Mouse (Mus musculus) limb, embryonic 12.5 days (tissue): ENCODE data around the gene Cabin1. TPM values are rescaled to one million over a fixed set of nuclear protein-coding genes. Genes with fewer than 3 reads are reported as not detected.

Experiments used
- ATAC-seq: fragments of 200-750 bp; cut with Nextera tagmentation; 2 replicates; pipeline ENCODE4 v1.8.0; 2017; ENCODE audit warnings: low read depth, moderate TSS enrichment; ENCODE audit not compliant: insufficient number of reproducible peaks, insufficient read depth, low FRiP score, low TSS enrichment
- H3K27ac ChIP-seq: fragments of 300-500 bp; sonication (generic); 2 replicates; pipeline ENCODE4 v1.5.1; 2016; ENCODE audit warnings: mild to moderate bottlenecking, moderate library complexity
- H3K27me3 ChIP-seq: fragments of 300-500 bp; sonication (generic); 2 replicates; pipeline ENCODE4 v1.6.1; 2016; ENCODE audit warnings: mild to moderate bottlenecking, moderate library complexity
- H3K36me3 ChIP-seq: fragments of 300-500 bp; sonication (generic); 2 replicates; pipeline ENCODE4 v1.6.1; 2016; ENCODE audit warnings: mild to moderate bottlenecking, moderate library complexity
- H3K4me1 ChIP-seq: fragments of 300-500 bp; sonication (generic); replicated peaks from 2 replicates; pipeline ENCODE4 v1.6.1; 2016
- H3K4me2 ChIP-seq: fragments of 300-500 bp; sonication (generic); 2 replicates; pipeline ENCODE4 v1.6.1; 2016; ENCODE audit warnings: mild to moderate bottlenecking, moderate library complexity
- H3K4me3 ChIP-seq: fragments of 300-500 bp; sonication (generic); replicated peaks from 2 replicates; pipeline ENCODE4 v1.5.1; 2016; ENCODE audit warnings: mild to moderate bottlenecking
- H3K9ac ChIP-seq: fragments of 300-500 bp; sonication (generic); replicated peaks from 2 replicates; pipeline ENCODE4 v1.6.1; 2016; ENCODE audit warnings: mild to moderate bottlenecking, moderate library complexity
- H3K9me3 ChIP-seq: fragments of 300-500 bp; sonication (generic); 2 replicates; pipeline ENCODE4 v1.6.1; 2016; ENCODE audit warnings: mild to moderate bottlenecking, moderate library complexity
- WGBS: fragments of 180-500 bp; shearing (Covaris S2); methylation state at CpG from one replicate; pipeline ENCODE4 v1.1.7; 2016; 5-methylcytosine and 5-hydroxymethylcytosine counted together
- polyA plus RNA-seq: library from polyadenylated mRNA; unstranded; fragments of >200 nt; fragmentation: Nextera tagmentation; extraction: Ambion mirVana; gene quantifications from 2 replicates; pipeline ENCODE4 v1.2.1, GENCODE M21; 2016

Cabin1 gene
- polyA plus RNA-seq, result 27.2 and 29.3 TPM in 2 replicates

- peaks cover 10% of the 10 kb centered on the region for H3K36me3 ChIP-seq
- H3K27ac ChIP-seq, result 0 out of 2 replicates have a peak within 1 kb of the TSS, but pooled peaks have one; percentile 64
- no peaks in the 10 kb centered on the region for H3K27me3 ChIP-seq
- no peaks in the 10 kb centered on the region for H3K9me3 ChIP-seq
- H3K4me1 ChIP-seq, result peaks cover 13% of the 10 kb centered on the region
- H3K9ac ChIP-seq, result peak within 1 kb of the TSS; percentile 83
- peak within 1 kb of the TSS; percentile 65 for H3K4me2 ChIP-seq
- under 1% methylated on average over 56 of the region's 61 CpGs for WGBS
- ATAC-seq, result peak; percentile 97
- H3K4me3 ChIP-seq, result peak within 1 kb of the TSS; percentile 88
Observed at GRCm38 (mm10) chr10:75763682-75764518, at the start of gene Cabin1. Gene Cabin1 (minus strand): TSS chr10:75764341.

- ATAC-seq, result no peak
- no peak overlapping the region for H3K4me2 ChIP-seq
- no peaks in the 10 kb centered on the region for H3K36me3 ChIP-seq
- no peak overlapping the region for H3K27ac ChIP-seq
- H3K9ac ChIP-seq, result no peak overlapping the region
- WGBS, result 60% methylated on average over 2 of the region's 2 CpGs
- H3K4me1 ChIP-seq, result no peaks in the 10 kb centered on the region
- no peak overlapping the region for H3K4me3 ChIP-seq
- H3K27me3 ChIP-seq, result peaks cover 4% of the 10 kb centered on the region; the same call in 1 of the 2 replicates
- H3K9me3 ChIP-seq, result 0 out of 2 replicates have a peak, but pooled peaks cover 4% of the 10 kb centered on the region
Observed at GRCm38 (mm10) chr10:75804217-75804616, 40.1 kb upstream of the Cabin1 start.

GRCm38 (mm10) chr10:75798176-75798696 lies 34.1 kb upstream of the Cabin1 start, which contains the start of gene Gstt1:
Gene Gstt1 (minus strand): TSS chr10:75798584.
- H3K4me2 ChIP-seq, result peak within 1 kb of the TSS; percentile 70
- ATAC-seq, result no peak
- H3K27ac ChIP-seq, result no peak within 1 kb of the TSS
- peak within 1 kb of the TSS; percentile 44 for H3K4me3 ChIP-seq
- WGBS, result 3% methylated on average over 18 of the region's 18 CpGs
- H3K9me3 ChIP-seq, result no peaks in the 10 kb centered on the region
- peaks cover 19% of the 10 kb centered on the region for H3K4me1 ChIP-seq
- peaks cover 12% of the 10 kb centered on the region for H3K27me3 ChIP-seq
- H3K9ac ChIP-seq, result peak within 1 kb of the TSS; percentile 56
- H3K36me3 ChIP-seq, result no peaks in the 10 kb centered on the region

- Histone ChIP-seq H3K4me3 (peak overlapping the region; percentile 44), H3K9me3 (no peaks in the 10 kb centered on the region), H3K27me3 (peaks cover 12% of the 10 kb centered on the region), H3K36me3 (no peaks in the 10 kb centered on the region), H3K9ac (peak overlapping the region; percentile 56), H3K4me1 (peaks cover 19% of the 10 kb centered on the region), H3K27ac (no peak overlapping the region), H3K4me2 (peak overlapping the region; percentile 70)
- 2% methylated on average over 12 of the region's 12 CpGs for WGBS
- no peak for ATAC-seq
Observed at GRCm38 (mm10) chr10:75797619-75798175, 33.6 kb upstream of the Cabin1 start.

- Histone ChIP-seq H3K4me3 (peak overlapping the region; percentile 44), H3K4me2 (peak overlapping the region; percentile 70), H3K9me3 (no peaks in the 10 kb centered on the region)
Observed at GRCm38 (mm10) chr10:75796731-75797516, 32.8 kb upstream of the Cabin1 start.

GRCm38 (mm10) chr10:75794880-75795279 lies 30.7 kb upstream of the Cabin1 start:
- 30% methylated on average over 3 of the region's 3 CpGs for WGBS
- H3K27ac ChIP-seq, result no peak overlapping the region
- H3K4me1 ChIP-seq, result peaks cover 19% of the 10 kb centered on the region
- peaks cover 10% of the 10 kb centered on the region for H3K27me3 ChIP-seq
- H3K9me3 ChIP-seq, result no peaks in the 10 kb centered on the region
- H3K36me3 ChIP-seq, result no peaks in the 10 kb centered on the region
- H3K4me3 ChIP-seq, result no peak overlapping the region
- no peak overlapping the region for H3K4me2 ChIP-seq
- ATAC-seq, result no peak
- no peak overlapping the region for H3K9ac ChIP-seq

More at GRCm38 (mm10) chr10:75796731-75797516, 32.8 kb upstream of the Cabin1 start:
- peaks cover 12% of the 10 kb centered on the region for H3K27me3 ChIP-seq
- H3K4me1 ChIP-seq, result peaks cover 19% of the 10 kb centered on the region
- no peak overlapping the region for H3K27ac ChIP-seq
- ATAC-seq, result no peak
- H3K36me3 ChIP-seq, result no peaks in the 10 kb centered on the region
- 41% methylated on average over 11 of the region's 11 CpGs for WGBS
- H3K9ac ChIP-seq, result peak overlapping the region; percentile 56

- no peak overlapping the region for H3K27ac ChIP-seq
- no peaks in the 10 kb centered on the region for H3K9me3 ChIP-seq
- H3K4me2 ChIP-seq, result no peak overlapping the region
- 20% methylated on average over 7 of the region's 7 CpGs for WGBS
- H3K4me3 ChIP-seq, result no peak overlapping the region
- no peak overlapping the region for H3K9ac ChIP-seq
- no peaks in the 10 kb centered on the region for H3K27me3 ChIP-seq
- H3K36me3 ChIP-seq, result no peaks in the 10 kb centered on the region
- H3K4me1 ChIP-seq, result peaks cover 11% of the 10 kb centered on the region
- no peak for ATAC-seq
Observed at GRCm38 (mm10) chr10:75790773-75791172, 26.6 kb upstream of the Cabin1 start.

- H3K4me2 ChIP-seq, result no peak overlapping the region
- H3K4me3 ChIP-seq, result no peak overlapping the region
- no peaks in the 10 kb centered on the region for H3K9me3 ChIP-seq
- H3K27me3 ChIP-seq, result no peaks in the 10 kb centered on the region
- WGBS, result 88% methylated on average over 5 of the region's 5 CpGs
- no peaks in the 10 kb centered on the region for H3K36me3 ChIP-seq
- H3K9ac ChIP-seq, result no peak overlapping the region
- H3K27ac ChIP-seq, result no peak overlapping the region
- H3K4me1 ChIP-seq, result peaks cover 6% of the 10 kb centered on the region
- ATAC-seq, result no peak
Observed at GRCm38 (mm10) chr10:75789841-75790240, 25.7 kb upstream of the Cabin1 start.

GRCm38 (mm10) chr10:75789081-75789735 lies 25.1 kb upstream of the Cabin1 start:
- WGBS, result 77% methylated on average over 6 of the region's 6 CpGs
- H3K27me3 ChIP-seq, result no peaks in the 10 kb centered on the region

GRCm38 (mm10) chr10:75788277-75788676 lies 24.1 kb upstream of the Cabin1 start:
- no peaks in the 10 kb centered on the region for H3K9me3 ChIP-seq
- no peak overlapping the region for H3K9ac ChIP-seq
- 91% methylated on average over 8 of the region's 8 CpGs for WGBS
- no peaks in the 10 kb centered on the region; the same call in 1 of the 2 replicates for H3K4me1 ChIP-seq
- no peak overlapping the region for H3K4me2 ChIP-seq
- H3K27ac ChIP-seq, result no peak overlapping the region
- H3K27me3 ChIP-seq, result no peaks in the 10 kb centered on the region
- no peak overlapping the region for H3K4me3 ChIP-seq
- ATAC-seq, result no peak
- no peaks in the 10 kb centered on the region for H3K36me3 ChIP-seq

More at GRCm38 (mm10) chr10:75789081-75789735, 25.1 kb upstream of the Cabin1 start:
- H3K4me2 ChIP-seq, result no peak overlapping the region
- H3K27ac ChIP-seq, result no peak overlapping the region
- no peak overlapping the region for H3K9ac ChIP-seq
- H3K4me3 ChIP-seq, result no peak overlapping the region
- H3K36me3 ChIP-seq, result no peaks in the 10 kb centered on the region
- H3K4me1 ChIP-seq, result no peaks in the 10 kb centered on the region; the same call in 1 of the 2 replicates
- ATAC-seq, result no peak
- no peaks in the 10 kb centered on the region for H3K9me3 ChIP-seq
